In the genomic region with DNA sequence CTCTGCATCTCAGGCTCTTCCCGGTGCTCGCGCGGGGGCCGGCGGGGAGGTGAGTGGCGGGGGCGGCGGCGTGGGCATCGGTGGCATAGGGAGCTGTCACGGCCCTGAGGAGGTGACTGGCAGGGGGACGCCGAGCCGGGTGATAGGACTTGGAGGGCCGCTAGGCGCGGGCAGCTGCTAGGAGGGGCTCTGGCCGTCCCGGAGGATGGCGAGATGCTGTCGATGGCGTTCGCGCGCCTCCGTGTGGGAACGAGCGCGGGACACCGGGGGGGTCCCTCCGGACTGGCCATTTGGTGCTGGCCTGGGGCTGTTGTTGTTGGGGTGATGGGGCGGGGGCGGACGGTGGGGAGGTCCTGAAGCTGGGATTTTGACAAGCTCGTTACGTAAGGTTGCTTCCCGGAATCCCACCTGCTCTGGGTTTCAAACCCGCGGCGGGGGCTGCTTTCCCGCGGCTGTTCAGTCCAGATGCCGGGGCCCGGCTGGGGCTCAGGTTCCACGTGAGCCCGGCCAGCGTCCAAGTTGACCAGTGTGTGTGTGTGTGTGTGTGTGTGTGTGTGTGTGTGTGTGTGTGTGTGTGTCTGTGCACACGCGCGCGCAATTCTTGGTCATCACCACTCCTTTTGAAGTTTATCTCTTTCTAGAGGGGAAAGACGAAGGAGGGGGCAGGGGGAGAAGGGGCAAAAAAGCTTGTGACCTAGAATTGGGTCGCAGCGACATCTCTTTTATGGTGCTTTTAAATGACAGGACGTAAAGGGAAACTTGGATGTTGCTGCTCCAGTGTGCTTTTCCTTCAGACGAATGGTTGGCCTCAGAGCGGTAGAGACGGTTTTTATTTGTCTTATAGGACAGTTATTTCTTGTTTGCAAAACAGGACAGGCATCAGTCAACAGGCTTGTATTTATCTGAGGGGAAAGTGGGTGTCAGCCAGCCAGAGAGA, we compare ENCODE assay signal across 8 mouse cellular contexts. TPM values are rescaled to one million over a fixed set of nuclear protein-coding genes. Genes with fewer than 3 reads are reported as not detected.
A peak's percentile ranks its signal among the peaks of the same experiment; 100 is the strongest.
DNase-seq lines count a peak whose midpoint lies in the region; ATAC-seq and TF ChIP-seq lines count a peak whose summit lies in the region.

No protein-coding gene starts in this region.

- no peaks in the 10 kb centered on the region for H3K9me3 ChIP-seq in kidney, embryonic 15.5 days (replicated peaks)
- no peaks in the 10 kb centered on the region for H3K9me3 ChIP-seq in neural tube, embryonic 12.5 days

- H3K27ac ChIP-seq in cortical plate, adult 2 months (ENCODE audit: insufficient read depth, low read length), result peak overlapping the region; percentile 69
- peak overlapping the region; percentile 90 for H3K27ac ChIP-seq in kidney, embryonic 15.5 days
- H3K27ac ChIP-seq in liver, adult 2 months (replicated peaks; ENCODE audit: insufficient read depth, low read depth, low read length), result peak overlapping the region; percentile 74
- peak overlapping the region; percentile 95 for H3K27ac ChIP-seq in neural tube, embryonic 12.5 days

- under 1% methylated on average over 58 of the region's 59 CpGs for WGBS in kidney, embryonic 15.5 days
- under 1% methylated on average over 52 of the region's 59 CpGs for WGBS in liver, adult 2 months
- under 1% methylated on average over 59 of the region's 59 CpGs for WGBS in neural tube, embryonic 12.5 days

- H3K4me2 ChIP-seq in kidney, embryonic 15.5 days, result peak overlapping the region; percentile 90
- peak overlapping the region; percentile 81 for H3K4me2 ChIP-seq in neural tube, embryonic 12.5 days (replicated peaks)

- peaks cover 8% of the 10 kb centered on the region for H3K79me2 ChIP-seq in liver, adult 2 months (ENCODE audit: control insufficient read depth, insufficient read depth, low read length)

- ATAC-seq in kidney, embryonic 15.5 days (replicated peaks; ENCODE audit: low FRiP score), result peak; percentile 76
- ATAC-seq in neural tube, embryonic 12.5 days (ENCODE audit: low FRiP score, low read depth), result peak; percentile 89

- H3K4me1 ChIP-seq in cortical plate, adult 2 months (ENCODE audit: control insufficient read depth, insufficient read depth, low read length), result peaks cover 8% of the 10 kb centered on the region; the same call in 1 of the 2 replicates
- H3K4me1 ChIP-seq in kidney, embryonic 15.5 days, result peaks cover 8% of the 10 kb centered on the region; the same call in 1 of the 2 replicates
- H3K4me1 ChIP-seq in liver, adult 2 months (ENCODE audit: control insufficient read depth, insufficient read depth, low read length), result peaks cover 16% of the 10 kb centered on the region
- H3K4me1 ChIP-seq in neural tube, embryonic 12.5 days, result peaks cover 9% of the 10 kb centered on the region; the same call in 1 of the 2 replicates

- no peak for TF ChIP-seq CTCF in cortical plate, adult 2 months (IDR thresholded peaks at IDR 0.05; ENCODE audit: extremely low read depth, insufficient read depth, low read length)
- TF ChIP-seq CTCF in liver, adult 2 months (IDR thresholded peaks at IDR 0.05; ENCODE audit: low read depth, low read length), result peak; percentile 35

- TF ChIP-seq POLR2A in cortical plate, adult 2 months (IDR thresholded peaks at IDR 0.05; ENCODE audit: extremely low read depth, insufficient read depth, low read length), result no peak
- TF ChIP-seq POLR2A in liver, adult 2 months (IDR thresholded peaks at IDR 0.05; ENCODE audit: extremely low read depth, insufficient read depth, low read length), result no peak

- no peaks in the 10 kb centered on the region for H3K36me3 ChIP-seq in kidney, embryonic 15.5 days
- no peaks in the 10 kb centered on the region for H3K36me3 ChIP-seq in liver, adult 2 months (ENCODE audit: control insufficient read depth, insufficient read depth, low read length)
- no peaks in the 10 kb centered on the region for H3K36me3 ChIP-seq in neural tube, embryonic 12.5 days

- DNase-seq in thymus, postnatal 25 days, result peak; percentile 38
- DNase-seq in thymus, postnatal 36 days, result no peak
- DNase-seq in gastrocnemius, postnatal 4 days (ENCODE audit: low spot score in 2 of 2), result peak; percentile 57 to 58
- peak; percentile 47 for DNase-seq in liver, adult 2 months (ENCODE audit: extremely low read depth, low read depth, low spot score)
- peak; percentile 11 for DNase-seq in urinary bladder, postnatal 10 days (ENCODE audit: low spot score)

- H3K27me3 ChIP-seq in kidney, embryonic 15.5 days, result no peaks in the 10 kb centered on the region
- H3K27me3 ChIP-seq in liver, adult 2 months (ENCODE audit: control insufficient read depth, insufficient read depth, low read length), result no peaks in the 10 kb centered on the region
- H3K27me3 ChIP-seq in neural tube, embryonic 12.5 days (replicated peaks), result no peaks in the 10 kb centered on the region

- peak overlapping the region; percentile 85 for H3K4me3 ChIP-seq in cortical plate, adult 2 months (ENCODE audit: insufficient read depth, low read length)
- H3K4me3 ChIP-seq in kidney, embryonic 15.5 days (replicated peaks), result peak overlapping the region; percentile 90
- H3K4me3 ChIP-seq in liver, adult 2 months (ENCODE audit: insufficient read depth, low read depth, low read length), result peak overlapping the region; percentile 91
- peak overlapping the region; percentile 81 for H3K4me3 ChIP-seq in neural tube, embryonic 12.5 days

- H3K9ac ChIP-seq in kidney, embryonic 15.5 days, result peak overlapping the region; percentile 61
- peak overlapping the region; percentile 93 for H3K9ac ChIP-seq in liver, adult 2 months (ENCODE audit: low read depth, low read length)
- peak overlapping the region; percentile 87 for H3K9ac ChIP-seq in neural tube, embryonic 12.5 days

RNA-seq across cellular contexts. Expression of a gene that starts 0.7 kb away (rescaled TPM):
- polyA plus RNA-seq in cortical plate, adult 2 months (2012; rRNA removed), result 41.8 and 41.9 TPM in 2 replicates
- total RNA-seq in gastrocnemius, postnatal 4 days (2021), result 10 to 100 TPM; 10.9 to 13.1 TPM
- polyA plus RNA-seq in kidney, embryonic 15.5 days (2015; fragmentation: Nextera tagmentation; extraction: Ambion mirVana), result 6.0 and 7.6 TPM in 2 replicates
- 17.1 and 22.4 TPM in 2 replicates for total RNA-seq in liver, adult 2 months (2014; rRNA removed)
- polyA plus RNA-seq in liver, adult 2 months (2012; rRNA removed), result 7.0 and 8.0 TPM in 2 replicates
- 10.6 and 11.0 TPM in 2 replicates for polyA plus RNA-seq in neural tube, embryonic 12.5 days (2016; fragmentation: Nextera tagmentation; extraction: Ambion mirVana)

Comparison
In these comparisons a context has a peak if more than half of its experiments do, and no peak if none do; other contexts are left out.
1. DNase-seq: peak in thymus, postnatal 25 days (single experiment), gastrocnemius, postnatal 4 days (2 of 2), liver, adult 2 months (single experiment) and urinary bladder, postnatal 10 days (single experiment); none in thymus, postnatal 36 days (0 of 2).
2. Peak in every context shown above with its lines, with median percentiles within 50 percentile points of each other: H3K27ac ChIP-seq, H3K4me3 ChIP-seq and H3K9ac ChIP-seq.